7 mouse cellular contexts compared by ENCODE assay signal in the genomic region with DNA sequence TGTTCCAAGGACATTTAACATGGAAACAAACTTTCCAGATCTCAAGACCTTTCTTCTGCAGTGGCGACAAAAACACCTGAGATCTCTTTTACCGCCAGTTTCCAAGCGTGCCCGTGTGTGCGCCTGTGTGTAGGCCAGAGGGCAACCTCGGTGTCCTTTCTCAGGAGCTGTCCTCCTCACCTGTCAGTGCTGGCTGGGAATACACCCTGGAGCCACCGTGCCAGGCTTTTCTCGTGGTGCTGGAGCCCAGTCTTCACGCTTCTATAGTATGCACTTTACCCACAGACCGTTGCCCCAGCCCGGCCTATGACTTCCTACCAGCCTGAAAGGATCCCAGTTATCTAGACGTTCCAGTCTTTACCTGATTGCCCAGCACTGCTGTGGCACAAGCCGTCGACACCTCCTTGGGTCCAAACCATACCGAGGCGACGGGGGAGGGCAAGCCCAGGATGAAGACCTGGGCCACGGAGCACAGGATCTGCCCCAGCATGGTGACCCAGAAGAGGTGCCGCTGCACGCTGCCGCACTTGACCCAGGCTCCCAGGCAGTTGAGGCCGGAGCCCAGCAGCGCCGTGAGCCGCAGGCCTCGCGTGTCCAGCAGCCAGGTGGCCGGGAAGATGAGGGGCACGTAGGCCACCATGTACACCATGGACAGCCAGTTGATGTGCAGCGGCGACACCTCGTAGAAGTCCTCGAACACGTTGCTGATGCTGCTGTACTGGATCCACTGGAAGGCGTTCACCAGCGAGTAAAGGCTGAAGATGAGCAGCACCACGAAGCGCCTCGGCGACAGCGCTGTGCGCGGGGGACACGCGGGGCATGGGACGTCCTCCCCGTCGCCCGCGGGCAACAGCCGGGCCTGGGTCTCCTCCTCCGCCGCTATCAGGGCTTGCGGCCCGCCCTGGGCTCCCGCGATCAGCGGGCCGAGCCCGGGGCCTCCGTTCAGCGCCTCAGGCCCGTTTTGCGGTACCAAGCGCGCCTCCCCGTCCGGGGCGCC. TPM values are rescaled to one million over a fixed set of nuclear protein-coding genes. Genes with fewer than 3 reads are reported as not detected.
A peak's percentile ranks its signal among the peaks of the same experiment; 100 is the strongest.
DNase-seq lines count a peak whose midpoint lies in the region; ATAC-seq and TF ChIP-seq lines count a peak whose summit lies in the region.

No protein-coding gene starts in this region.

- TF ChIP-seq POLR2A in myocyte (IDR thresholded peaks at IDR 0.05; ENCODE audit: insufficient read length, low read depth) = no peak

- ATAC-seq in CD4-positive, CD25-positive, alpha-beta regulatory T cell, adult 4 months = peak; percentile 13
- ATAC-seq in granulocyte monocyte progenitor cell, adult 5-6 weeks (replicated peaks; ENCODE audit: poor library complexity, severe bottlenecking) = 0 out of 2 replicates have a peak, but pooled peaks have one; percentile 1
- ATAC-seq in liver, embryonic 11.5 days (replicated peaks; ENCODE audit: low FRiP score) = peak; percentile 51

- peak overlapping the region; percentile 79 for H3K4me3 ChIP-seq in liver, embryonic 11.5 days (ENCODE audit: low read depth, low read length)
- peak overlapping the region; percentile 75 for H3K4me3 ChIP-seq in myocyte

- H3ac ChIP-seq in myocyte (ENCODE audit: control insufficient read depth, insufficient read length) = peak overlapping the region; percentile 31

- peaks cover 8% of the 10 kb centered on the region for H3K4me1 ChIP-seq in liver, embryonic 11.5 days (replicated peaks; ENCODE audit: control insufficient read depth, insufficient read depth, low read length)

- DNase-seq in 3134 (ENCODE audit: extremely low read depth, insufficient read length, low spot score) = peak; percentile 77
- DNase-seq in cerebellum, adult 8-10 months = peak; percentile 46
- peak; percentile 53 for DNase-seq in kidney, adult 18-20 months
- peak; percentile 76 for DNase-seq in liver, embryonic 11.5 days (ENCODE audit: low spot score)

- 3% methylated on average over 69 of the region's 69 CpGs for WGBS in liver, embryonic 11.5 days

- peaks cover 22% of the 10 kb centered on the region for H3K79me2 ChIP-seq in myocyte (ENCODE audit: control insufficient read depth, insufficient read depth)

- no peaks in the 10 kb centered on the region for H3K9me3 ChIP-seq in liver, embryonic 11.5 days (ENCODE audit: control insufficient read depth, low read length)

- peak overlapping the region; percentile 100 for H3K4me2 ChIP-seq in liver, embryonic 11.5 days
- peak overlapping the region; percentile 87 for H3K4me2 ChIP-seq in myocyte (ENCODE audit: low read depth)

- peak overlapping the region; percentile 88 for H3K9ac ChIP-seq in liver, embryonic 11.5 days (ENCODE audit: low read depth, low read length)

- no peaks in the 10 kb centered on the region for H3K27me3 ChIP-seq in liver, embryonic 11.5 days (replicated peaks; ENCODE audit: control insufficient read depth, insufficient read depth, low read length)
- no peaks in the 10 kb centered on the region for H3K27me3 ChIP-seq in myocyte (ENCODE audit: control insufficient read depth, insufficient read depth, insufficient read length)

- H3K27ac ChIP-seq in liver, embryonic 11.5 days (ENCODE audit: low read depth, low read length) = peak overlapping the region; percentile 82

- H3K36me3 ChIP-seq in liver, embryonic 11.5 days (ENCODE audit: control insufficient read depth, insufficient read depth, low read length) = peaks cover 8% of the 10 kb centered on the region; the same call in 1 of the 2 replicates
- peaks cover 4% of the 10 kb centered on the region for H3K36me3 ChIP-seq in myocyte (ENCODE audit: control insufficient read depth, insufficient read depth)

TF ChIP-seq in myocyte, 11 proteins besides CTCF, POLR2A, EP300 and RAD21:
- TF ChIP-seq MYOD1 (IDR thresholded peaks at IDR 0.05; ENCODE audit: control insufficient read depth in 1 of 3, insufficient read length in 2 of 3, low read depth in 2 of 3) = peak in 1 of 3 experiments; percentile 18
- TF ChIP-seq SRF (IDR thresholded peaks at IDR 0.05; ENCODE audit: control insufficient read depth, insufficient read length, low read depth) = no peak
TF ChIP-seq in myocyte: peak in this region for 1.

RNA-seq across cellular contexts. Expression of a gene that starts 0.6 kb away (rescaled TPM):
- polyA plus RNA-seq in CD4-positive, CD25-positive, alpha-beta regulatory T cell, adult 4 months (2017; shearing (Covaris generic)) = 10 to 100 TPM in 1 of 2 experiments, 1 to 10 TPM in 1; 5.6 to 10.8 TPM
- total RNA-seq in granulocyte monocyte progenitor cell, adult 5-6 weeks (2014; fragmentation: Nextera tagmentation) = 25.1 and 29.5 TPM in 2 replicates
- total RNA-seq in granulocyte monocyte progenitor cell, adult 5-6 weeks (2017) = 27.0 and 32.6 TPM in 2 replicates
- polyA plus RNA-seq in liver, embryonic 11.5 days (2014; fragmentation: Nextera tagmentation; extraction: Ambion mirVana) = 11.8 and 12.1 TPM in 2 replicates
- polyA plus RNA-seq in myocyte (2012; fragmentation: generic; extraction: Trizol) = 2.2 TPM

RNA-seq across cellular contexts. Expression of a gene that starts 11.1 kb away (rescaled TPM):
- not detected for polyA plus RNA-seq in CD4-positive, CD25-positive, alpha-beta regulatory T cell, adult 4 months (2017; shearing (Covaris generic))
- total RNA-seq in granulocyte monocyte progenitor cell, adult 5-6 weeks (2014; fragmentation: Nextera tagmentation) = not detected in 2 replicates
- not detected in 2 replicates for total RNA-seq in granulocyte monocyte progenitor cell, adult 5-6 weeks (2017)
- polyA plus RNA-seq in liver, embryonic 11.5 days (2014; fragmentation: Nextera tagmentation; extraction: Ambion mirVana) = not detected in 2 replicates
- polyA plus RNA-seq in myocyte (2012; fragmentation: generic; extraction: Trizol) = not detected

RNA-seq across cellular contexts. Expression of a gene that starts 37.4 kb away (rescaled TPM):
- polyA plus RNA-seq in CD4-positive, CD25-positive, alpha-beta regulatory T cell, adult 4 months (2017; shearing (Covaris generic)) = 10 to 100 TPM; 10.8 to 11.5 TPM
- 4.0 and 21.4 TPM in 2 replicates for total RNA-seq in granulocyte monocyte progenitor cell, adult 5-6 weeks (2014; fragmentation: Nextera tagmentation)
- 9.3 and 12.5 TPM in 2 replicates for total RNA-seq in granulocyte monocyte progenitor cell, adult 5-6 weeks (2017)
- polyA plus RNA-seq in liver, embryonic 11.5 days (2014; fragmentation: Nextera tagmentation; extraction: Ambion mirVana) = 14.4 and 17.2 TPM in 2 replicates
- polyA plus RNA-seq in myocyte (2012; fragmentation: generic; extraction: Trizol) = 10.7 TPM

RNA-seq across cellular contexts. Expression of a gene that starts 37.5 kb away (rescaled TPM):
- 1 to 10 TPM; 1.6 to 3.7 TPM for polyA plus RNA-seq in CD4-positive, CD25-positive, alpha-beta regulatory T cell, adult 4 months (2017; shearing (Covaris generic))
- 11.1 and 12.6 TPM in 2 replicates for total RNA-seq in granulocyte monocyte progenitor cell, adult 5-6 weeks (2014; fragmentation: Nextera tagmentation)
- 14.1 and 17.6 TPM in 2 replicates for total RNA-seq in granulocyte monocyte progenitor cell, adult 5-6 weeks (2017)
- polyA plus RNA-seq in liver, embryonic 11.5 days (2014; fragmentation: Nextera tagmentation; extraction: Ambion mirVana) = 27.7 and 30.7 TPM in 2 replicates
- 4.4 TPM for polyA plus RNA-seq in myocyte (2012; fragmentation: generic; extraction: Trizol)

RNA-seq across cellular contexts. Expression of a gene that starts 46.2 kb away (rescaled TPM):
- polyA plus RNA-seq in CD4-positive, CD25-positive, alpha-beta regulatory T cell, adult 4 months (2017; shearing (Covaris generic)) = under 1 TPM; 0.78 to 0.84 TPM
- 0.64 TPM in 1 of 2 replicates, not detected in the other for total RNA-seq in granulocyte monocyte progenitor cell, adult 5-6 weeks (2014; fragmentation: Nextera tagmentation)
- total RNA-seq in granulocyte monocyte progenitor cell, adult 5-6 weeks (2017) = 0.21 TPM in 1 of 2 replicates, not detected in the other
- 12.8 and 14.2 TPM in 2 replicates for polyA plus RNA-seq in liver, embryonic 11.5 days (2014; fragmentation: Nextera tagmentation; extraction: Ambion mirVana)
- 20.0 TPM for polyA plus RNA-seq in myocyte (2012; fragmentation: generic; extraction: Trizol)

Comparison
In these comparisons a context has a peak if more than half of its experiments do, and no peak if none do; other contexts are left out.
1. Peak in every context shown above with its lines: DNase-seq, ATAC-seq, H3K4me3 ChIP-seq and H3K27ac ChIP-seq.
2. ATAC-seq: peak in every context shown above with its lines; median percentile 51 in liver, embryonic 11.5 days; 13 in CD4-positive, CD25-positive, alpha-beta regulatory T cell, adult 4 months; 1 in granulocyte monocyte progenitor cell, adult 5-6 weeks.